Mouse (Mus musculus) frontal cortex, postnatal 36 days (tissue): ENCODE data around the gene Mns1.
"Not testable (repeated sequence)": the region's sequence is repeated elsewhere in the genome, so short reads cannot be mapped to it uniquely, and the experiment has no call there.

Experiments used
- DNase-seq, 2 experiments: peaks; one replicate each; pipeline ENCODE4 v3.0.0; 2022; ENCODE audit warnings: low spot score in 2 of 2

The Mns1 gene

DNA sequence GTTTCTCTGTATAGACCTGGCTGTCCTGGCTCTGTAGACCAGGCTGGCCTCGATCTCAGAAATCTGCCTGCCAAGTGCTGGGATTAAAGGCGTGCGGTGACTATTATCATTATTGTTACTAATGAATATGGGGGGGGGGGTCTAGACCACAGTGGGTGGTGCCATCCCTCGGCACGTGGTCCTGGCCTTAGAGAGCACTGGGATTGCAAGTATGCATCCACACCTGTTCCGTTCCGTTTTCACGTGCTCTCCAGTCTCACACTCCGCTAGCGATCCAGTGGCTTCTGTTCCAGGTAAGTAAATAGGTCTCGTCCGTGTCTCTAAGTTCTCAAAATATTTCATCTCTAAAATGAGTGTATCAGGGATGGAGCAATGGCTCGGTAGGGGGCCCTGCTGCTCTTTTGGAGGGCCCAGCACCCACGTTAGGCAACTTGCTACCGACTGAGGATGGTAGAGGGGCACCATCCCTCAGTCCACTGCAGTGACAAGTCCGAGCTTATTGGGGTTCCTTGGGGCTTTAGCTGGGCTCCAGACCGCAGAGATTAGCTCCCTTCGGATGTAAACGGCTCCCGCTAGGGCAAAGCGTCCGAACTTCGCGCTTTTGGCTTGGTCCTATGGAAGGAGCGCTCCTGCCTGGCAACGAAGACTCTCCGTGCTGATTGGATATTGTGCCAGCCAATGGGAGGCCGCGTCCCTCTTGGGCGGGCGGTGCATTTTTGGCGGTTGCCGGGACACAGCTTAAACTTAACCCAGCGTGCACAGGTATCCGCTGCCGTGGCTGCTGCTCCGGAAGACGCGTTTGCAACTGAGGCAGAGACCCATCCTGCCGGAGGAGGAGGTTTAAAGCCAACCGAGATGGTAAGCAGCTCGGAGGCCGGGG is at the start of gene Mns1:
TSS of gene Mns1 (plus strand) at position 190 of the 880 bp plus-strand sequence.
- DNase-seq = peak; percentile 90 to 94

DNA sequence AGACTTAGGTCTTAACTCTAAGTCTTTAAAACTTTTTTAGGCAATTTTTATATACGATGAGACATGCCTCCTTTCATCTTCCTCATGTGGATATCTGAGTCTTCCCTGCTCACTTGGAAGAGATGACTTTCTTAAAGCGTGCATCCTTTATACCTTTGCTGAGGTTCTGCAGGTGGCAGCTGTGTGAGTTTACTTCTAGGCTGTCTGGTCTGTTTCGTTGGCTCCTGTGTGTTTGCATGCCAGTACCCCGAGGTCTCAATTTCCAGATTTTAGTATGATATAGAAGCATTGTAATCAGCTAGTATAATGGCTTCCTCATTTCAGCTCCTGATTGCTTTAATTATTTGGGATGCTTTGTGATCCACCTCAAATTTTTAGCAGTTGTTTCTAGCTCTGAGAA is 48.9 kb upstream of the Mns1 start:
- DNase-seq = no peak

DNA sequence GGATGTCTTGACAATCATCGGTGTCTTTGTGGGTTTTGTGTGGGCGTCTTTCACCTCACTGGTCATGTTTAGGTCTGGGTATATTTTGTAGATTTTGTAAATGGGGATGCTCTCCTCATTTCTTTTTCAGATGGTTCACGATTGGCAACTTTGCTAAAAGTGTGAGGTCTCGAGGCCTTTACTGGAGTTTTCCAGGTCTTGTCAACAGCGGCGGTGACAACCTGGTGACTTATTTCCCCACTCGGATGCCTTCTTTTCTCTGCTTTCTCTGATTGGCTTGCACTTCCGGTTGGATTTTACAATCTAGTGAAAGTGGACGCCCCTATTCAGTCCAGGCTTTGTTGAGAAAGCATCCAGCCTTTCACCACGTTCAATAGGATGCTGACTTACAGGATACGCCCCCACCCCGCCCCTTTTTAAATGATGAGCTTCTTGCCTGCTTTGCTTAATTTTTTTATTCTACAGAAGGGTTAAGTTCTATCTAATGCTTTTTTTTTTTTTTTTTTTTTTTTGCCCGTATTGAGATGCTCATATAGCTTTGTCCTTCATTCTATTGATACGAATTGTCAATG is 48.3 kb upstream of the Mns1 start:
- DNase-seq = no peak

DNA sequence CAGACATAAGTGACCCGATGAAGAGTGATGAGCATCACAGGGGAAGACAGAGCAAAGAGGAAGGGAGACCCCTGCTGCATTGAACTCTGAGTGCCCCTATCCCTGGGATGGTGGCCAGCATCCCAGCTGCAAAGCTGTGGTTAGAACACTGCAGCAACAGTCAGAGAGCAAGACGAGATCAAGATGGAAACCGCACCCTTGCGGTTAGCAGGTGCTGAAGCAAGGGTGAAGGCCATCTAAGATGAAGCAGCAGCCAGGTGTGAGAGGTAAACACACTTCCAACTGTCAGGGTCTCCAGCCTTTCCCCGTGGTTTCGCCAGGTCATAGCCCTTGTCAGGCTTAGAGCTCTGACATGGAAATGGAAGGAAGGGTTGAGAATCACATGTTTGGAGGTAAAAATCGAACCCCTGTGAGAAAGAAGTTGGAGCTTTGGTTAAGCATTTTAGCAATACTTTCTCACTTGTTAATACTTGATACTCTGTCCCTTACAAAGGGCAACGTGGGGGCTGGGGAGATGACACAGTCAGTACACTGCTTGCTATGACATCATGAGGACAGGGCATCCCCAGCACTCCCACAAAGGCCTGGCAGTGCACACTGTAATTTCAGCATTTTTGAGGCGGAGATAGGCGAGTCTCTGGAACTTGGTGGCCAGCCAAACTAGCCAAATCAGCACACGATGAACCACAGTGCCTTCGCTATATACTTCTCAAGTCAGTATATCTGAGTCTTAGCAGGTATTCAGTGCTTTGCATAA is 47.3 kb upstream of the Mns1 start:
- DNase-seq = no peak

DNA sequence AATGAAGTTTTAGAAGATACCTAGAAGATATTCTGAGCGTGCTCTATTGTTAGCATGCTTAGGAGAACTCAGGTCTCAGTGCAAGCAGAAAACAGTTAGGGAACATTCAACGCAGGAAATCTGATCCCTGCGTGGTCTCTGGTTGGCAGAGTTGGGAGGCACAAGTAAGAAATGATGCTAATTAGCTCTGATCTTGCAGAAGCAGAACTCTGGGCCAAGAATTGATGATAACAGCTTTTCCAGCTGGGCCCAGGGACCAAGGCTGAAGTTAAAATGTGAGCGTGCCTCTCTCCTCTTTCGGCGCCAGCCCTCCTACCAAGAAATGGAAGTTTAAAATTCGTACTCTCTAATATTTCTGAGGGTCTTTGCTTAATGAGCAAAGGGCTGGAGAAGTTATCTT is 45.1 kb upstream of the Mns1 start:
- DNase-seq = no peak

DNA sequence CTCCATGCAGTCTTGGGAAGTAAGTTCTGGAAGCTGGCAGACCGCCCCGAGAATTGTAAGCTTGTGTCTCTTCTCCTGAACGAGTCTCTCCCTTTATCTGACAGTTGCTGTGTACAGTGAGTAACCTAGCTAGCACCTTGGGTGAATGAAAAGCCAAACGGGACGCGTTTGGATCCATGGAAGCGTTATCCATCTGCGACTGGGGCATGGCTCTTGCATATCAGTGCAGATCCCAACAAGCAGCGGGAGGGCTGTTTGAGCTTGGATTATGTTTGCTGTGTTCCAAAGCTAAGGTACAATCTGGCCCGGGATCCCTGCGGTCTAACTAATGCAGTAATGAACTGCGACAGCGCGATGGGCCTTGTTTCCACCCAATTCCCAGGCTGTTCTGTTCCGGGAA is 44.6 kb upstream of the Mns1 start:
- no peak for DNase-seq

DNA sequence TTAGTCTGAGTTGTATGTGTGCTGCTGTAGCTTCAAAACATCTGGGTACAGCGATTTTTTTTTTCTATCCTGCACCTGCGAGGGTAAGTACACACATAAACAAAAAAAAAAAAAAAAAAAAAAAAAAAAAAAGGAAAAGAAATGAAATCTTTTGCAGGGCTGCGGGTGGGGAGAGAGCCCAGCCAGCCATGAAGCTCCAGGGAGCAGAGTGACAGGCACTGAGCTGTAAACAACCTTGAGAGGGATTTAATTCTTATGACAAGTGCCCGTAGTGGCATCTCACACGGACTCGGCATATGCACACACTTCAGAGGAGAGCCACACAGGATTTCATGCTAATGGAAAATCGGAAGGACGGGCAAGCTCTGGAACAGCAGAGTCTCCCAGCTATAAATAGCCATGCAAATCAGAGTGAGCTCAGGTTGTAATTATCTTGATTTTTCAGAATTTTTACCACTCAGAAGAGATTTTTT is 43.9 kb upstream of the Mns1 start:
- no peak for DNase-seq

DNA sequence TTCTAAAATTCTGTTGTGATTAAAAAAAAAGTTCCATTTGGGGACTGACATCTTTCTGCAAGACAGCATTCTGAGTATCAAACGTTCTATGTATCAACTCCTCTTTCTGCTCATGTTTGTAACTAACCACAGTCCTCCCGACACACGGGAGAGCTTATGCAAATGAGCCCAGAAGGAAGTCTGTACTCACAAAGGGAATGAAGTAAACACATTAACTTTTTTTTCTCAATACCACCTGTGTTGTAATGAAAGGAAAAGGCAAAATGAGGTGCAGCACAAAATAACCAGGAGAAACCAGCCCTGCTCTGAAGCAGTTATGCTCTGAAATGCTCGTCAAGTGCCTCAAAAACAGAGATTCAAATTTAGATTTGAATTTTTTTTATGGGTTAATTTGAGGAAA is 37.7 kb upstream of the Mns1 start:
- DNase-seq = no peak

DNA sequence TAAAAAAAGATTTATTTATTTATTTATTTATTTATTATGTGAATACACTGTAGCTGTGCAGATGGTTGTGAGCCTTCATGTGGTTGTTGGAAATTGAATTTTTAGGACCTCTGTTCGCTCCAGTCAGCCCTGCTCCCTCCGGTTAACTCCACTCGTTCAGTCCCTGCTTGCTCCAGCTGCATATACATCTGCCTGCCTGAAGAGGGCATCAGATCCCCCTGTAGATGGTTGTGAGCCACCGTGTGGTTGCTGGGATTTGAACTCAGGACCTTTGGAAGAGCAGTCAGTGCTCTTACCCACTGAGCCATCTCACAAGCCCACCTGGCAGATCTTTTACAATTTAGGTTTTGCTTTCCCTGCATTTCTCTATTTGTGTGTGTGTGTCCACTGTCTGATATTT is 36.0 kb upstream of the Mns1 start:
- DNase-seq = not testable (repeated sequence)

DNA sequence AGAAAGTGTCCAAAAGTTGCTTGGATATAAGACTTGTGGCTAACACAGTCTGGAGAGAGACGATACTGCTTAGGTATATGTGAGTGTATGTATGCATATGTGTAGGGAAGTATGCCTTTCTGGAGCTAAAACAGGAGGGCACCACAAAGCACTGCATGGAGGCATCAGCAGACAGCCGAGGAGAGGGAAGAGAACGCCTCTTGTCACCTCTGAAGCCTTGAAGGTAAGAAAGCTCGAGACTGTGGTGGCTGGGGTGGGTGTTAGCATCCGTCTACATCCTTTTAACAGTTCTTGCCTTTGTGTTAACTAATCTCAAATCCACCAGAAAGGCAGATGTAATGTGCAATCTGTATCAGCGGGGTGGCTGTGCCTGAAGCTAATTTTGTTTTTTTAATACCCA is 34.4 kb upstream of the Mns1 start:
- DNase-seq = no peak

DNA sequence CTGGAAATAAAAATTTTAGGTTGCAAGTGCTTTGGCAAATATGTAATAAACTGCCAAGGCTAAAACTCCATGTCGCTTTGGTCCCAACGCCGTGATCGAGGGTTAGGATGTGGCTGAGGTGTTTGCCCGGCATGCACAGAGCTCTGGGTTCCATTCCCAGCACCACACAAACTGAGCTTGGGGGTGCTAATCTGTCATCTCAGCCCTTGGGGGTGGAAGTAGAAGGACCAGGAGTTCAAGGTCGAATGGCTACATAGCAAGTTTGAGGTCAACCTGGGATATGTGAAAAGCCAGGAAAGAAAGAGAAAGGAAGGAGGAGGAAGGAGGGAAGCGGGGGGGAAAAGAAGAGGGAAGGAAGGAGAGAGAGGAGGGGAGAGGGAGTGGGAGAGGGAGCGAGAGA is 33.4 kb upstream of the Mns1 start:
- no peak for DNase-seq

DNA sequence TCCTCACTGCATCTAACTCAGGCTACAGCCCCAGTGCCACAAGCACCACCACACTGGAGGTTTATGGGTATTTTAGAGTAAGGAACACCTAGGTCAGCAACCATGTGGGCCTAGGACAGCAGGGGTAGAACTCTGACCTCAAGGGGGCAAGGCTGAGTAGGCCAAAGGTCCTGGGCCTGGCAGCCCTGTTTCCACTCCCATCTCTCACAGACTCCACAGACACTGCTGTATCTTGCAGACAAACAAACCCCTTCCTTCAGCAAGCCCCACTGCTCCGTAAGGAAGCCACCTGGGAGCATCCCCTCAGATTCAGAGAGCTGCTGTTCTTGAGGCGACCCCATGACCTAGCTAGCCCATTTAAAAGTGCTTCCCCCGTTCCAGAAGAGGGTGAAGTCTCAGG is 32.9 kb upstream of the Mns1 start:
- no peak for DNase-seq

DNA sequence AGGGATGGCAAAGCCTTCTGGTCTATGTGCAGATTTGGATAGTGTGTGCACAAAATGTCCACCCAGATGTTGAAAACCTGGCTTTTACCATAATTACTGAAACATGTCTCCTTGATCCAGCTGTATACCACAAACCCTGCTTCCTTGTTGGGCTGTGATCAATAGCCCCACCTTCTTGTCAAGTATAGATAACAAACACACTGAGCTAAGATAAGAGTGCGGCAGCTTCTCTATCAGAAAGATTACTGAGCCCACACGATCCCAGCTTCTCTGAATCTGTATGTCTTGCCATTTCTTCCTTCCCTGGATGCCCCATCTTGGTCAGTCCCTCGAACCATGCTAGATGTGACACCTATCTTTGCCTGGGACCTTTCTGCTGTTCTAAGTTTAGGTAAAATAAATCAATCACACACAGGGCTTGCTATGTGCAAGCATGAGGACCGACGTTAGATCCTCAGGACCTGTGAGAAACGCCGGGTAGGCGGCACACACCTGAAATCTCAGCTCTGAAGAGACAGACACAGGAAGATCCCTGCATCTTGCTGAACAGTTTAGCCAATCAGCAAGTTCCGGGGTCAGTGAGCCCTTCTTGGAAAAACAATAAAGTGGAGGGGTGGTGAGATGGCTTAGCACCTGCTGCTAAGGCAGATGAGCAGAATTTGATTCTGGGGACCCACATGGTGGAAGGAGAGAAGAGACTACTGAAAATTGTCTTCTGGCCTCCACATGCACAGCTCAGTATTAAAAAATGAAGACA is 31.8 kb upstream of the Mns1 start:
- no peak for DNase-seq

DNA sequence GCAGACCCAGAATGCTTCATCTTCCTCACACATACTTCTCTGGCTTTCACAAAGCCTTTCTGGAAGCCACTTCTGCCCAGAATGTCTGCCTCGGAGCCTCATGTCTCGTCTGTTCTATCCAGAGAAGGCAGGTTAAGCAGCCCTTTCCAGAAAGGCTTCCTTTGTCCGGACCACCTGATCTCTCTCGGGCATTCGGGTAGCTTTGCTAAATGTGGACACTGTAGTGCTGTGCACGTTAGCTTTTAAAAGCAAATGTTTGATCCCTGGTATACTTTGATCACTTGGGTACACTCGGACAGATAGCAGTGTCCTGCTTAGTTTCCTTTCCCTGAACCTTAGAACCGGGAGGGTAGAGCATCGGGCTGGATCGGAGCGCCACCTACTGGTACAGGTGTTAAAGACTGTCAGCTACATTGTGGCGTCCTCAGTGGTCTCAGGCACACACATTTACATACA is 29.7 kb upstream of the Mns1 start:
- DNase-seq = peak; percentile 85 to 86

DNA sequence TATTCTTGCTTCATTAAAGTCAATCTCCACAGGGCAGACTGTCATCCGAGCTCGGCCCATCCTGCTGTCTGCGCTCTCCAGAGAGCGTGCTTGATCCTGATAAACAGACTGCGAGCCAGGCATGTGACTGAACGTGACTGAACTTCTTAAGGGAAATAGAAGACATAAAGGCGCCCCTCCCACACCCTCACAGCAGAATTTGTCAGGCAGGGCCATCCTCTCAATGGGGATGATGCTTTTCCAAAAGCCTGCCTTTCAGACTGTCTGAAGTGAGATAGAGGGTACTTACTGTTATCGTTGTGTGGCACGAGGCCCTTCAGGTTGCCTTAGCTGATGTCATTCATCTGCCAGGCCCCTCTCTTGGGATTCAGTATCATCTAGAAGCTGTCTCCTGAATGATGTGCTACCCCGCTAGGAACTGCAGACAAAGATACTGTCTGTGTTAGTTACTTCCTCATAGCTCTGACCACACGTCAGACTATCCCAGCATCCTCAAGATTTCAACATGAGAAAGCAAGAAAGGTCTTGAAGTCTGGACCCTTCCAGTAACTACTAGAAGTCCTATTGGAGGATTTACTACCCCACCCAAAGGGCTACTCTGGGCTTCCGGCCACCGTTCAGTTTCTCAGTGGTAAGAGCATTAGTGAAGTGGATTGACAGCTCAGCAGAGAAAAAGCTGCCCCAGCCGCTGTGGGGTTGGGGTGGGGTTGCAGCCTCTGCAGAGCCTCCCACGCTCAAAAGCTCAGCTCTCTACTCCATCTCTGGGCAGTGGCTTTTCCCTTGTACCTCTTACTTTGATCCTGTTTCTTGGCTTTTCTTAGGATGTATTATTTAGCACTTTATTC is 28.2 kb upstream of the Mns1 start:
- DNase-seq = no peak

DNA sequence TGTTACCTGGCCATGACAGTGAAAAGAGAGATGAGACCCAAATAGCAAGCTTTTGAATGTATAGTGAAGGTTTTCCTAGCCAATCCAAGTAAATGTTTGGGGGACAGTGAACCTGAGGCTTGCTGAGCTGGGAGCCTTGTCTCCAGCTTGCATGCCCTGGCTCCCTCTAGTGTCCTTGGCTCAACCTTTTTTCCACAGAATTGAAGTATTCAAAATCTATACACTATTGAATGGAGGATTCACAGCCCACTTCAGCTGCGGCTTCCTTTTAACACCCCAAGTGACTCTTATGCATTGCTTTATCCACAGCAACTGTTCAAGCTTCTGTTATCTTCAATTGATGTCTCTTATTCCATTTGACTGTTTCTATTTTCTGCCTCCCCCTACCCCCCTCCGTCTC is 26.1 kb upstream of the Mns1 start:
- peak in 1 of 2 experiments; percentile 21 for DNase-seq

DNA sequence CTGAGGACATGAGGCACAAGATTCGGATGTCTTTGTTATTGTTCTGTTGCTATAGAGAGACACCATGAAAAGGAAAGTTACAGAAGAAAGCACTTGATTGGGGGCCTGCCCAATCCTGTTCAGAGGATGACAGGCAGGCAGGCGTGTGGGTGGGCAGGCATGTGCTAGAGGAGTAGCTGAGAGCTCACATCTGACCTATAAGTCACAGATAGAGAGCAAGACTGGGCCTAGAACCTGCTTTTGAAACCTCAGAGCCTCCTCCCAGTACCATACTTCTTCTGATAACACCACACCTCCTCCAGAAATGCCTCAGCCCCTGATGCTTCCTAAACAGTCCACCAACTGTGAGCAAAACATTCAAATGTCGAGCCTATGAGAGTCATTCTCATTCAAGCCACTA is 19.4 kb upstream of the Mns1 start:
- no peak for DNase-seq

DNA sequence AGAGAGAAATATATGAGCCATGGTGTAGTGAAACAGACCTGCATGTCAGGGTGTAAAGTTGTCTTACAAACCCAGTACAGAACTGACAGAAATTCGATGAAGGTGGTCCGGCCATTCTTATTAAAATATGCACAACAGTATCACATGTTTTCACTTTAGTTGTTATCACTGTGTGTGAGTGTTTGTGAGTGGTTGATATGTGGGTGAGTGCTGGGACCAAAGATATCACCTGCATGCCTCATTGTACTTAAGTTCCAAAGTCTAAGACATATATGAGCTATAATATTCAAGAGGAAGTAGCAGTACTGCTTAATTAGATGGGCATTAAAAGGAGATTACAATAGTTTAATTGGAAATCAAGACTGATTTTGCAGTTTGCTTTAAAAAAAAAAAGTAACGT is 17.3 kb upstream of the Mns1 start:
- no peak for DNase-seq

DNA sequence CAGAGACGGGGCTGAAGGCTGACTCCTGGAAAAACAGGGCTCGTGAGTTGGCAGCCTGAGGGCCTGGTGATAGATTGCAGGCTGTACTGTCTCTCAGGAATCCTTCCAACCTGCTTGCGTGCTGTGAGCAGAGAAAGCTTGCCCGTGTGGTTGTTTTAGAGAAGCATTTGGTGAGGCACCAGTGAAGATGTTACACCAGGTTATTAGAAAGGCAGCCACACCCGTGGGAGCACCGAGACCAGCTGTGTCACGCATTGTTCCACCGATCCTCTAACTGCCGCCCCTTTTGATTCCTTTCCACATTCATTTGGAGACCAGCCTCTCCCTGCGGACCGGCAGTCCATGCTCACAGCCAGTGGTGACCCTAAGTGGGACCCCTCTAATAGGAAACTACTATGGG is 15.5 kb upstream of the Mns1 start:
- no peak for DNase-seq

DNA sequence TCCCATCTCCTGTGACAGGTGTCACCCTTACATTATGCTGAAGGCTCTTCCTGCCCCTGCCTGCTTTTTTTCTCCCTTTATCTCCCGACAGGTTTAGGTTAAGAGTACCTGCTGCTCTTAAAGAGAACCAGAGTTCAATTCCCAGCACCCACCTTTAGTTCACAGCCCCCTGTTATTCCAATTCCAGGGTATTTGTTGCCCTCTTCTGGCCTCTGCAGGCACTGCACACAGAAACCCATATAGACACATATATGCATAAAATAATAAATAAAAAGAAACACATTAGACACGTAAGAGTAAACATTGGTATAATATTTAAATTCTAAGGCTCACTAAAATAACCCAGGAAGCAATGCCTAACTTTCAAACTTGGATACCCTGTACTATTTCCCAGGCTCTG is 15.1 kb upstream of the Mns1 start:
- DNase-seq = no peak

DNA sequence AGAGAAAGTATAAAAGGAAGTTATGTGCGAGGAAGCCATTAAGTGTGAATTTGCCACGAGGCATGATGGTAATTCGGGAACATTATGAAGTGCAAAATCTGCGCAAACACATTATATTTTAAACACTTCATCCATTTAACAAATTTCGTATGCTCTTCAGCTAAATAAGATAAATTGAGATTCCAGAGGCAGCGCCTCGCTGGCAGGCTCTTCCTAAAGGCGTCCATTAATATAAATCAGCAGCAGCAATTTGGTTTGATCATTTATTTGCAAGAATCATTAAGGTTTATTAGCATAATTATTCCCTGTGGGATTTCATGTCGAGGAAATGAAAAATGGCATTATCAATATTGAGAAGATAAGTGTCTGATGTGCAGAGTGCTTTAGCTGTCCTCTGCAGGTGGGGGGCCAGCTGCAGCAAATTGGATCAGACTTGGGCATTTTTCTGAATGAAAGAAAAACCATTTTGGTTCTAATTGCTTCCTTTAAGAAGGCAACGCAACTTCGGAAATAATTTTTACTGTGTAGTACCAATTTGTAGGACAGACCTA is 12.4 kb upstream of the Mns1 start:
- no peak for DNase-seq
